Mouse (Mus musculus): ENCODE results near the gene Ces1g.

Ces1g gene

GRCm38 (mm10) chr8:93337207-93337606, at the start of gene Ces1g:
Ces1g (minus strand) TSS chr8:93337308.
- DNase-seq: no peak

GRCm38 (mm10) chr8:93379625-93380024, 42.5 kb upstream of the Ces1g start, which contains the start of gene Ces1h:
Ces1h (minus strand) TSS chr8:93379725.
- no peak for DNase-seq

GRCm38 (mm10) chr8:93369481-93369880, 32.4 kb upstream of the Ces1g start:
- DNase-seq: no peak

GRCm38 (mm10) chr8:93360113-93360512, 23.0 kb upstream of the Ces1g start:
- no peak for DNase-seq

- no peak for DNase-seq
Observed at GRCm38 (mm10) chr8:93339531-93339930, 2.4 kb upstream of the Ces1g start.

- no peak for DNase-seq
Observed at GRCm38 (mm10) chr8:93332703-93333102, 4.4 kb downstream of the Ces1g start.

- no peak for DNase-seq
Observed at GRCm38 (mm10) chr8:93331151-93331550, 6.0 kb downstream of the Ces1g start.

GRCm38 (mm10) chr8:93325123-93325522, 12.0 kb downstream of the Ces1g start:
- no peak for DNase-seq

- no peak for DNase-seq
Observed at GRCm38 (mm10) chr8:93317031-93317430, 20.1 kb downstream of the Ces1g start.

GRCm38 (mm10) chr8:93315557-93315956, 21.6 kb downstream of the Ces1g start:
- no peak for DNase-seq

- no peak for DNase-seq
Observed at GRCm38 (mm10) chr8:93283896-93284295, 53.2 kb downstream of the Ces1g start.

GRCm38 (mm10) chr8:93282349-93282748, 54.8 kb downstream of the Ces1g start:
- DNase-seq: no peak

- no peak for DNase-seq
Observed at GRCm38 (mm10) chr8:93279556-93279955, 57.6 kb downstream of the Ces1g start, which contains the start of gene Ces1f. Ces1f (minus strand) TSS chr8:93279747.

- no peak for DNase-seq
Observed at GRCm38 (mm10) chr8:93278176-93278805, 58.8 kb downstream of the Ces1g start.

GRCm38 (mm10) chr8:93274609-93275008, 62.5 kb downstream of the Ces1g start:
- DNase-seq: no peak

GRCm38 (mm10) chr8:93273321-93273720, 63.8 kb downstream of the Ces1g start:
- no peak for DNase-seq

GRCm38 (mm10) chr8:93272686-93273085, 64.4 kb downstream of the Ces1g start:
- DNase-seq: no peak

GRCm38 (mm10) chr8:93261436-93261835, 75.7 kb downstream of the Ces1g start:
- DNase-seq: no peak

- DNase-seq: no peak
Observed at GRCm38 (mm10) chr8:93252400-93252925, 84.6 kb downstream of the Ces1g start.

All from thymus, postnatal 36 days (tissue).